Mouse (Mus musculus) liver, embryonic 12.5 days (tissue): ENCODE measurements around the gene Tssk3. TPM values are rescaled to one million over a fixed set of nuclear protein-coding genes. Genes with fewer than 3 reads are reported as not detected.

Experiments used
- ATAC-seq: fragments of 200-750 bp; cut with Nextera tagmentation; 2 replicates; pipeline ENCODE4 v1.8.0; 2017; ENCODE audit warnings: moderate number of reproducible peaks, mild to moderate bottlenecking, moderate library complexity
- H3K27ac ChIP-seq: fragments of 300-500 bp; sonication (generic); 2 replicates; pipeline ENCODE4 v1.5.1; 2016; ENCODE audit warnings: mild to moderate bottlenecking
- H3K27me3 ChIP-seq: fragments of 300-500 bp; sonication (generic); replicated peaks from 2 replicates; pipeline ENCODE4 v1.6.1; 2016; ENCODE audit warnings: mild to moderate bottlenecking, moderate library complexity
- H3K36me3 ChIP-seq: fragments of 300-500 bp; sonication (generic); 2 replicates; pipeline ENCODE4 v1.6.1; 2016; ENCODE audit warnings: mild to moderate bottlenecking, moderate library complexity
- H3K4me1 ChIP-seq: fragments of 300-500 bp; sonication (generic); 2 replicates; pipeline ENCODE4 v1.6.1; 2016
- H3K4me2 ChIP-seq: fragments of 300-500 bp; sonication (generic); 2 replicates; pipeline ENCODE4 v1.6.1; 2016; ENCODE audit warnings: mild to moderate bottlenecking, moderate library complexity
- H3K4me3 ChIP-seq: fragments of 300-500 bp; sonication (generic); 2 replicates; pipeline ENCODE4 v1.5.1; 2016; ENCODE audit warnings: mild to moderate bottlenecking, moderate library complexity
- H3K9ac ChIP-seq: fragments of 300-500 bp; sonication (generic); 2 replicates; pipeline ENCODE4 v1.6.1; 2016; ENCODE audit warnings: mild to moderate bottlenecking, moderate library complexity
- H3K9me3 ChIP-seq: fragments of 300-500 bp; sonication (generic); replicated peaks from 2 replicates; pipeline ENCODE4 v1.6.1; 2016; ENCODE audit warnings: mild to moderate bottlenecking, moderate library complexity
- WGBS: fragments of 180-500 bp; shearing (Covaris S2); methylation state at CpG from one replicate; pipeline ENCODE4 v1.1.7; 2016; ENCODE audit not compliant: insufficient replicate concordance; 5-methylcytosine and 5-hydroxymethylcytosine counted together
- polyA plus RNA-seq: library from polyadenylated mRNA; unstranded; fragments of >200 nt; fragmentation: Nextera tagmentation; extraction: Ambion mirVana; gene quantifications from 2 replicates; pipeline ENCODE4 v1.2.1, GENCODE M21; 2016

Gene Tssk3
- polyA plus RNA-seq, 1 experiment from 2014 or later = not detected

DNA sequence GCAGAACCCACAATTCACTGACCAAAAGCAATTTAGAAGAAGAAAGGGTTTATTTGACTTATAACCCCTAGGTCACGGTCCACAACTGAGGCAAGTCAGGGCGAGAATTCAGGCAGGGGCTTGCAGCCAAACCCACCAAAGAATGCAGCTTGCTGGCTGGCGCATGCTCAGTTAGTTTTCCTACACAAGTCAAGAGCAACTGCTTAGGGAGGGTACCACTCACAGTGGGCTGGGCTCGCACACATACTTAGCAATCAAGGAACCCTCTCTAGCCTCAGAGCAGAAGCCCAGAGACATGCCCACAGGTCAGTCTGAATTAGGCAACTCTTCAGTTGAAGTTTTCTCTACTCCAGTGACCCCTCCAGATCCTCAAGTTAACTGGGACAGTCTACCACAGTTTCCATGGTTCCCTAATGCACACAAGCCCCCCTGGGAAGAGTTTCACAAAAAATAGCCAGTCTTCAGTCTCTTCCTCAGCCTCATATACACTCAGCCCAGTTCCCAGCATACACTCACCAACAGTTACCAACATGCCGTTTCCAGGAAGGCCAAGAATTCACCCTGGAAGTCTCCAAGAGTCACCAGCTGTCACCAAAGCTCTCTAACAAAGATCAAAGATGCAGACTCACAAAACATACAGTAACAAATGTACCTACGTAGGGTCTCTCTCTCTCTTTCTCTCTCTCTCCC lies 20.0 kb upstream of the Tssk3 start:
- Histone ChIP-seq H3K36me3 (peaks cover 11% of the 10 kb centered on the region; the same call in 1 of the 2 replicates), H3K9ac (no peak overlapping the region), H3K9me3 (no peaks in the 10 kb centered on the region), H3K27me3 (peaks cover 61% of the 10 kb centered on the region), H3K27ac (no peak overlapping the region), H3K4me2 (no peak overlapping the region), H3K4me1 (peaks cover 42% of the 10 kb centered on the region), H3K4me3 (no peak overlapping the region)
- no peak for ATAC-seq
- WGBS = 67% methylated on average over 6 of the region's 6 CpGs

GRCm38 (mm10) chr4:129509650-129510049 lies 18.8 kb upstream of the Tssk3 start:
- Histone ChIP-seq H3K4me3 (no peak overlapping the region), H3K4me2 (no peak overlapping the region), H3K4me1 (peaks cover 34% of the 10 kb centered on the region), H3K27me3 (peaks cover 64% of the 10 kb centered on the region), H3K9ac (no peak overlapping the region), H3K9me3 (no peaks in the 10 kb centered on the region), H3K36me3 (no peaks in the 10 kb centered on the region), H3K27ac (no peak overlapping the region)
- no peak for ATAC-seq
- 47% methylated on average over 3 of the region's 3 CpGs for WGBS

DNA sequence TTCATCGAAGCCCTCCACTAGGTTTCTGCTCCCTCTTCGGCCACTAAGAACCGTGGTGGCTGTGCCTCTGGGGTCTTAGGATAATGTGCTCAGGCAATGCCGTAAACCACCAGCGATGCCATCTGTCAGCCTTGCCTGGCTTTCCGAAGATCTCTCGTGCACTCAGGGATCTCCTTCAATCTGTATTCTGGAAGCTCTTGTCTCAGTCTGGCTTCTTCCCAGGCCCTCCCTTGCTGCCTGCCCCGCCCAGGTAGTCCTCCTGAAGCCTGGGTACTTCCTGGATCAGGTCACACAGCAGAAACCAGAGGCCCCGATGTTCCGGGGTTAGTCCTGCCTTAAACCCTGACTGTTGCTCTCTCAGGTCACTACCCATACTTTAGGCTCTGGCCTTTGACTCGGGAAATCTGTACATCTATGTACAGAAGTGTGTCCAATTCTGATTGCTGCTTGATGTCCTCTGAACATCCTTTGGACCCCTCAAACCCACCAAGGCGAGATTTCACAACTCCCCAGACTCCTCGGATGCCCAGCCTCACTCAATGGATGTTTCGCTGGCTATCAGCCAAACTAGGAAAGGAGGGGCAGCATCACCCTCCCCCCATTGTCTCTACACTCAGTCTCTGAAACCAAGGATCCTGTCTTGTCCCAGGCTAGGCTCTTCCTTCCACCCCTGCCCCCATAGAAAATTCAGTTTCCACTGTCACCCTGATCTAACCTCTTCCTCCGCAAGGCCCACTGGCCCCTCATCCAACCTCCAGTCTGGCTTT lies 18.2 kb upstream of the Tssk3 start:
- Histone ChIP-seq H3K27ac (no peak overlapping the region), H3K4me3 (no peak overlapping the region), H3K4me1 (peaks cover 34% of the 10 kb centered on the region), H3K4me2 (no peak overlapping the region), H3K9ac (no peak overlapping the region), H3K36me3 (no peaks in the 10 kb centered on the region), H3K27me3 (peaks cover 60% of the 10 kb centered on the region), H3K9me3 (no peaks in the 10 kb centered on the region)
- WGBS = 57% methylated on average over 15 of the region's 15 CpGs
- no peak for ATAC-seq

DNA sequence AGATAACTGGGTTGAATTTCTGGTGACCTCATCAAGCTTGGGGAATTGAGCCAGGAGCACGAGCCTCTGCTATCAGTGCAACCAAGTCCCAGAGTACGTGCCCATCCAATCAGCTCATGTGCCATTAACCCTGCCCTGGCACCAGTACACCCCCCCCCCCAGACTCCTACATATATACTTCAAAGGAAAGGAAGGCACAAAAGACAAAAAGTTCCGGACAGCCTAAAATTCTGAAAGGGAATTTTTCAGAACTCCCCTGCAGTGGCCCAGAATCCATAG lies 17.4 kb upstream of the Tssk3 start:
- ATAC-seq = no peak
- no peak overlapping the region for H3K27ac ChIP-seq
- H3K9ac ChIP-seq = no peak overlapping the region
- H3K4me2 ChIP-seq = no peak overlapping the region
- peaks cover 32% of the 10 kb centered on the region for H3K4me1 ChIP-seq
- no peaks in the 10 kb centered on the region for H3K9me3 ChIP-seq
- H3K27me3 ChIP-seq = peaks cover 57% of the 10 kb centered on the region
- H3K36me3 ChIP-seq = no peaks in the 10 kb centered on the region
- H3K4me3 ChIP-seq = no peak overlapping the region
- 45% methylated on average over 3 of the region's 3 CpGs for WGBS

GRCm38 (mm10) chr4:129507434-129508236 lies 16.8 kb upstream of the Tssk3 start:
- Histone ChIP-seq H3K4me2 (no peak overlapping the region), H3K4me3 (no peak overlapping the region), H3K27me3 (peaks cover 53% of the 10 kb centered on the region), H3K9ac (no peak overlapping the region), H3K4me1 (peaks cover 32% of the 10 kb centered on the region), H3K27ac (no peak overlapping the region), H3K9me3 (no peaks in the 10 kb centered on the region), H3K36me3 (no peaks in the 10 kb centered on the region)
- no peak for ATAC-seq
- WGBS = 45% methylated on average over 9 of the region's 10 CpGs

- H3K4me1 ChIP-seq = peaks cover 50% of the 10 kb centered on the region
- H3K27me3 ChIP-seq = peaks cover 32% of the 10 kb centered on the region
- no peak overlapping the region for H3K4me2 ChIP-seq
- WGBS = 73% methylated on average over 3 of the region's 3 CpGs
- H3K9ac ChIP-seq = no peak overlapping the region
- H3K27ac ChIP-seq = no peak overlapping the region
- no peaks in the 10 kb centered on the region for H3K36me3 ChIP-seq
- H3K4me3 ChIP-seq = no peak overlapping the region
- no peak for ATAC-seq
- H3K9me3 ChIP-seq = no peaks in the 10 kb centered on the region
Measured at GRCm38 (mm10) chr4:129505511-129505910, 14.7 kb upstream of the Tssk3 start.

GRCm38 (mm10) chr4:129502901-129503444 lies 12.2 kb upstream of the Tssk3 start:
- Histone ChIP-seq H3K9ac (no peak overlapping the region), H3K27me3 (peaks cover 21% of the 10 kb centered on the region), H3K27ac (no peak overlapping the region), H3K36me3 (no peaks in the 10 kb centered on the region), H3K4me1 (peaks cover 62% of the 10 kb centered on the region), H3K9me3 (no peaks in the 10 kb centered on the region), H3K4me3 (no peak overlapping the region), H3K4me2 (no peak overlapping the region)
- no peak for ATAC-seq
- WGBS = 42% methylated on average over 11 of the region's 11 CpGs

DNA sequence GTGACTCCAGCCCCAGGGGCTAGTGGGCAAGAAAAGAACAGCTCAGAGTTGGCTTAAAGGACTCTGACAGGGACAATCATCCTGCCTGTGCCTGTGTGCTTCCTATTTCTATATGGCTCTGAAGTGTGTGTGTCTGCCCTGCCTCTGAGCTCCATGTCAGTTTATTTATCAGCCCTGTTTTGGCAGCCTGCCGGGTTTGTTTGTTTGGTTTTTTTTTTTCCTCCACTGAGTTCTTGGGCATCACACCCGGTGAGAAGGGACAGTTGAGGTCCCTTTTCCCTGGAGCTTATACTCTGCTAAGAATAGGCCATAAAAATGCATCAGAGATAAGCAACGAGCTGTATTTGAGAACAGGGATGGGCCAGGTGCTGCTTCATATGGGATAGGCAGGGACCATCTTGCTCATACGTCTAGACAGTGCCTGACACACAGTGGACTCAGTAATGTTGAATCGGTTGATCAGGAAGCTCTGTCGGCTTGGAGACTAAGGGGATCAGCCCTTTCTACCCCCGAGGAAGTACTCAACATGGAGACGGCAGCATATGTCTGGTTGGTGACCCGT lies 11.6 kb upstream of the Tssk3 start:
- no peak overlapping the region for H3K27ac ChIP-seq
- H3K4me3 ChIP-seq = no peak overlapping the region
- WGBS = 33% methylated on average over 9 of the region's 9 CpGs
- peaks cover 24% of the 10 kb centered on the region for H3K27me3 ChIP-seq
- H3K36me3 ChIP-seq = no peaks in the 10 kb centered on the region
- no peak overlapping the region for H3K4me2 ChIP-seq
- no peaks in the 10 kb centered on the region for H3K9me3 ChIP-seq
- H3K4me1 ChIP-seq = peaks cover 61% of the 10 kb centered on the region
- no peak overlapping the region for H3K9ac ChIP-seq
- ATAC-seq = no peak

DNA sequence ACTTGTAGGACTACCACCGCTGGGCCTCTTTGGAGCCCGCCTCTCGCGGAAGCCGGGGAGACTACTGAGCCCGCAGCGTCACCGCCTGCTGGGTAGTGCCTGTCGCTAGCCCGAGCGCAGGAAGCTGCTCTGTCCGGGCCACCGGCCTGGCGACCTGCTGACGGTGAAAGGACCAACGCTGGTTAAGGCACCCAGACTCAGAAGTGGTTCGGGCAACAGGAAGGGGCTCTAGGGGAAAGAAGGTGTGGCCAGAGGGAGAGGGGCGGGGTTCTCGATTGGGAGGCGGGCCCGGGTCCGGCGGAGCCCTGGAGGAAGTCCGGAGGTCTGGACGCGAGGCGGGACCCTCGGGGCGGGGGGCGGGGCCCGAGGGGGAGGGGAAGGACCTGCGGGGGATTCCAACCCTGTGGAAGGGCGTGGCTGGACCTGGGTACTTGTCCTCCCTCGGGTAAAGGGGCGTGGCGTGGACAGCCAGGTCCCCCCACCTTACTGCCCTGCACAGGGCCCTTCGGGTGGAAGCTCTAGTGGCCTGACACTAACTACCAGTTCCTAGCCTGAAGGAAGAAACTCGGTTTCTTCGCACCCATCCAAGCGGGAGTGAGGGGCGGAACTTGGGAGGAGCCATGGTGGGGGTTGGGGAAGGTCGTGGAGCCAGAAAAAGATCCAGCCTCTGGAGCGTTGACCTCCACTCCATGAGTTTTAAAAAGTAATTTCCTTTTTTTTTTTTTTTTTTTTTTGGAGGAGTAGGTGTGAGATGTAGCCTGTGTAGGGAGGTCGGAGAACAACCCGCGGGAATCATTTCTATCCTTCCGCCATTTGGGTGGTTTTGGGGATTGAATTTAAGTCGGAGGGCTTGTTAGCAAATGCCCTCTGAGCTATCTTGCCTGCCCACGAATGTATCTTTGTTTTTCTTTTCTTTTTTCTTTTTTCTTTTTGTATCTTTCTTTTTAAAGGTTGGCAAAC lies 10.1 kb upstream of the Tssk3 start:
- Histone ChIP-seq H3K27ac (peak overlapping the region; percentile 82), H3K4me2 (peak overlapping the region; percentile 97), H3K4me3 (peak overlapping the region; percentile 61), H3K4me1 (peaks cover 75% of the 10 kb centered on the region), H3K36me3 (no peaks in the 10 kb centered on the region), H3K27me3 (peaks cover 34% of the 10 kb centered on the region), H3K9ac (peak overlapping the region; percentile 69), H3K9me3 (no peaks in the 10 kb centered on the region)
- peak; percentile 81 for ATAC-seq
- 2% methylated on average over 46 of the region's 49 CpGs for WGBS

GRCm38 (mm10) chr4:129500017-129500416 lies 9.2 kb upstream of the Tssk3 start:
- ATAC-seq = no peak
- 78% methylated on average over 8 of the region's 8 CpGs for WGBS
- Histone ChIP-seq H3K4me2 (peak overlapping the region; percentile 97), H3K27ac (peak overlapping the region; percentile 82), H3K27me3 (peaks cover 33% of the 10 kb centered on the region), H3K9ac (no peak overlapping the region), H3K4me1 (peaks cover 82% of the 10 kb centered on the region), H3K9me3 (no peaks in the 10 kb centered on the region), H3K36me3 (no peaks in the 10 kb centered on the region), H3K4me3 (peak overlapping the region; percentile 61)

DNA sequence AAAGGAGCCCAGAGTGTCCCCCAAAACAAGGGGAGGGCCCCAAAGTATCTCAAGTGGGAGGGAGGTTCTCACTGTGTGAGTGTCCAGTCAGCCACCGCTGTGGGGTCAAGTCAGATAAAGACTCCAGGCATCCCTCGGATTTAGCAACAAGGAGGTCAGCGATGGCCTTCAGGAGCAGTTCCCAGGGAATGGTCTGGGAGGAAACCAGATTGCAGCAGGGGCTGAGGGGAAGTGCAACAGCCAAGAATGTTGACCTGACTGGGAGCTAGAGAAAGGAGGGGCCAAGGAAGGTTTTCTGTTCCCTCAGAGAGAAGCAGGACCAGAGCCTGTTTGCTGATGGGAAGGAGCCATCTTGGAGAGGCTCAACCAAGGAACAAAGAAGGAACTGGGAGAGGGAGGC lies 8.1 kb upstream of the Tssk3 start:
- Histone ChIP-seq H3K9me3 (no peaks in the 10 kb centered on the region), H3K36me3 (no peaks in the 10 kb centered on the region), H3K27me3 (peaks cover 38% of the 10 kb centered on the region), H3K4me1 (peaks cover 79% of the 10 kb centered on the region), H3K9ac (no peak overlapping the region), H3K4me2 (no peak overlapping the region), H3K27ac (peak overlapping the region; percentile 82), H3K4me3 (no peak overlapping the region)
- ATAC-seq = no peak
- WGBS = 45% methylated on average over 3 of the region's 3 CpGs
